ENCODE assay signal across 9 mouse cellular contexts in genomic region chr1:127484826-127485225, GRCm38 (mm10).
DNase-seq lines count a peak whose midpoint lies in the region; ATAC-seq and TF ChIP-seq lines count a peak whose summit lies in the region.
"Had no signal": no experiment of that assay in that cellular context is flagged by ENCODE, and none has a peak within 500 bp of the region (broad histone marks: within the 10 kb centered on the region; RNA-seq: fewer than 3 reads in every experiment).

No protein-coding gene starts in this region.

- TF ChIP-seq CTCF in E14TG2a.4 (conservative IDR thresholded peaks at IDR 0.05; ENCODE audit: low read length), result peak; percentile 79

- no peak overlapping the region for H3K9ac ChIP-seq in intestine, embryonic 14.5 days (ENCODE audit: low read length)
- H3K9ac ChIP-seq in intestine, embryonic 16.5 days (ENCODE audit: low read depth, low read length), result no peak overlapping the region

- WGBS in intestine, embryonic 14.5 days, result 41% methylated on average over 7 of the region's 7 CpGs
- 53% methylated on average over 7 of the region's 7 CpGs for WGBS in intestine, embryonic 16.5 days
- 46% methylated on average over 7 of the region's 7 CpGs for WGBS in embryonic facial prominence, embryonic 10.5 days

- H3K36me3 ChIP-seq in intestine, embryonic 14.5 days (ENCODE audit: control insufficient read depth, insufficient read depth, low read length), result peaks cover 11% of the 10 kb centered on the region; the same call in 1 of the 2 replicates
- H3K36me3 ChIP-seq in intestine, embryonic 16.5 days (ENCODE audit: control insufficient read depth, insufficient read depth, low read length), result 0 out of 2 replicates have a peak, but pooled peaks cover 3% of the 10 kb centered on the region
- H3K36me3 ChIP-seq in E14TG2a.4 (ENCODE audit: insufficient read depth, low read length), result no peaks in the 10 kb centered on the region
- H3K36me3 ChIP-seq in embryonic facial prominence, embryonic 10.5 days (replicated peaks), result peaks cover 22% of the 10 kb centered on the region

- no peaks in the 10 kb centered on the region for H3K9me3 ChIP-seq in intestine, embryonic 14.5 days (ENCODE audit: control insufficient read depth, low read length)
- no peaks in the 10 kb centered on the region for H3K9me3 ChIP-seq in intestine, embryonic 16.5 days (ENCODE audit: control insufficient read depth, low read length)
- H3K9me3 ChIP-seq in E14TG2a.4 (ENCODE audit: low read length), result peaks cover 12% of the 10 kb centered on the region
- no peaks in the 10 kb centered on the region for H3K9me3 ChIP-seq in embryonic facial prominence, embryonic 10.5 days

- no peak overlapping the region for H3K4me3 ChIP-seq in intestine, embryonic 14.5 days (ENCODE audit: low read depth, low read length)
- no peak overlapping the region for H3K4me3 ChIP-seq in intestine, embryonic 16.5 days (ENCODE audit: low read length)
- H3K4me3 ChIP-seq in E14TG2a.4 (replicated peaks; ENCODE audit: low read length), result no peak overlapping the region
- no peak overlapping the region for H3K4me3 ChIP-seq in embryonic facial prominence, embryonic 10.5 days

- intact Hi-C loops in left cerebral cortex, postnatal 10 days (cut with DNase I), result no loop called here

- no peak for ATAC-seq in intestine, embryonic 14.5 days (replicated peaks; ENCODE audit: low FRiP score, low TSS enrichment, low read depth)
- no peak for ATAC-seq in intestine, embryonic 16.5 days

- H3K4me2 ChIP-seq in intestine, embryonic 14.5 days (ENCODE audit: low read length), result no peak overlapping the region
- H3K4me2 ChIP-seq in intestine, embryonic 16.5 days (ENCODE audit: low read depth, low read length), result no peak overlapping the region

- H3K4me1 ChIP-seq in intestine, embryonic 14.5 days (replicated peaks; ENCODE audit: control insufficient read depth, insufficient read depth, low read length), result no peaks in the 10 kb centered on the region
- H3K4me1 ChIP-seq in intestine, embryonic 16.5 days (ENCODE audit: control insufficient read depth, insufficient read depth, low read length), result no peaks in the 10 kb centered on the region
- peaks cover 17% of the 10 kb centered on the region for H3K4me1 ChIP-seq in E14TG2a.4 (replicated peaks; ENCODE audit: low read depth, low read length)
- H3K4me1 ChIP-seq in embryonic facial prominence, embryonic 10.5 days, result no peaks in the 10 kb centered on the region

- no peak overlapping the region for H3K27ac ChIP-seq in intestine, embryonic 14.5 days (ENCODE audit: low read depth)
- H3K27ac ChIP-seq in intestine, embryonic 16.5 days (ENCODE audit: low read length), result no peak overlapping the region
- no peak overlapping the region for H3K27ac ChIP-seq in embryonic facial prominence, embryonic 10.5 days (replicated peaks)
- H3K27ac ChIP-seq: macrophage had no signal

- no peaks in the 10 kb centered on the region for H3K27me3 ChIP-seq in intestine, embryonic 14.5 days (replicated peaks; ENCODE audit: control insufficient read depth, insufficient read depth, low read length)
- no peaks in the 10 kb centered on the region for H3K27me3 ChIP-seq in intestine, embryonic 16.5 days (replicated peaks; ENCODE audit: control insufficient read depth, insufficient read depth, low read length)
- no peaks in the 10 kb centered on the region for H3K27me3 ChIP-seq in E14TG2a.4 (ENCODE audit: insufficient read depth, low read length)
- no peaks in the 10 kb centered on the region for H3K27me3 ChIP-seq in embryonic facial prominence, embryonic 10.5 days (replicated peaks; ENCODE audit: low read depth, poor library complexity, severe bottlenecking)

- peak; percentile 77 for DNase-seq in intestine, embryonic 14.5 days (ENCODE audit: low spot score)
- DNase-seq in adrenal gland, postnatal 36 days, result peak; percentile 62 to 66
- peak; percentile 73 for DNase-seq in embryonic facial prominence, embryonic 10.5 days (ENCODE audit: low spot score)
- DNase-seq in left cerebral cortex, postnatal 10 days (ENCODE audit: extremely low spot score in 1 of 2, low spot score in 2 of 2), result peak; percentile 28 to 65
- DNase-seq in naive thymus-derived CD4-positive, alpha-beta T cell, adult 2 months (ENCODE audit: low read depth), result peak; percentile 54
- peak; percentile 57 to 68 for DNase-seq in thymus, postnatal 36 days
